Mouse (Mus musculus): Measurements from ENCODE around the gene Lrig1. TPM values are rescaled to one million over a fixed set of nuclear protein-coding genes. Genes with fewer than 3 reads are reported as not detected.

Lrig1 gene
- polyA plus RNA-seq, 1 experiment, result not detected

GRCm38 (mm10) chr6:94649637-94650036 is 50.3 kb downstream of the Lrig1 start:
- TF ChIP-seq POLR2A (IDR thresholded peaks at IDR 0.05; ENCODE audit: insufficient read depth, low read depth, low read length) (no peak), CTCF (IDR thresholded peaks at IDR 0.05; ENCODE audit: insufficient read depth, low read depth, low read length) (no peak)
- H3K4me1 ChIP-seq (ENCODE audit: control insufficient read depth, insufficient read depth, low read length), result peaks cover 25% of the 10 kb centered on the region
- 78% methylated on average over 1 of the region's 1 CpGs for WGBS
- no peak overlapping the region for H3K4me3 ChIP-seq (ENCODE audit: insufficient read depth, low read depth, low read length)
- no peak overlapping the region for H3K27ac ChIP-seq (ENCODE audit: insufficient read depth, low read depth, low read length)

GRCm38 (mm10) chr6:94648496-94648895 is 51.5 kb downstream of the Lrig1 start:
- Histone ChIP-seq H3K4me1 (ENCODE audit: control insufficient read depth, insufficient read depth, low read length) (peaks cover 25% of the 10 kb centered on the region), H3K27ac (ENCODE audit: insufficient read depth, low read depth, low read length) (no peak overlapping the region), H3K4me3 (ENCODE audit: insufficient read depth, low read depth, low read length) (no peak overlapping the region)
- TF ChIP-seq CTCF (IDR thresholded peaks at IDR 0.05; ENCODE audit: insufficient read depth, low read depth, low read length), result no peak
- TF ChIP-seq POLR2A (IDR thresholded peaks at IDR 0.05; ENCODE audit: insufficient read depth, low read depth, low read length), result no peak
- WGBS, result 58% methylated on average over 4 of the region's 4 CpGs

DNA sequence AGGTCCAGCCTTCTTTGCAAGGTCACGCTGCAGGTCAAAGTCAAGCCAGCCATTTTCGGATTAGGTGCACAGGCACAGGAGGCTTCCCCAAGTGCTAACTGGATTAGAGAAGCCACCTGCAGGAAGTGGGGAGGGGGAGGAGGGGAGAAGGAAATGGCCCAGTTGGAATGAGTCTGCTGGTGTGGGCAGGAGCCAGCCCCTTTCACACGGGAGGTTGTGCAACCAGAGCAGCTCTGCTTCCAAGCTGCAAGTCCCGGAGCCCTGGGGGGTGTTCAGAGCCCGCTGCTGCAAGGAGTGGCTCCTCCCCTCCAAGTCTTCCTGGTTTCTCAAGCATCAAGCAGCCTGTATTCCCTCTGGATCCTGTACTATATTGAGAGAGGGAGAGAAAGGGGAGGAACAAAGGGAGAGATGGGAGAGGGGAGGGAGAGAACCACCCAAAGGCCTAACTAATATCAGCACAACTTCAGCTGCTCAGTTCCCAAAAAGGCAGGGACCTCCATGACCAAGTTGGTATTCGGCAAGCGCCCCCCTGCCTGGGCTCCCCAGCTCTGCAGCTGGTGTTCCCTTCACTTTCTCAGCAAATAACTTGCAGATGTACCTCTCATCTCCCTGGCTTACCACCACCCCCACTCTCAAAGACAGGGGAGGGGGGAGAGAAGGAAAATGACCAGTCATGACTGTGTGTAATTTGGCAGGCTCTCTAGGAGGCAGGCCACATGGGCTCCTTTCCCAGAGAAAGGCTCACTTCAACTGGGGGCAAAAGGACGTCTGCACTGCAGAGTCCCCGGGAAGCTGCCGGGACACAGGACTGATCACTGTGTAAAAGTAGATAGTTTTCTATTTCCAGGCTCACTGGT is 52.2 kb downstream of the Lrig1 start:
- WGBS, result 21% methylated on average over 10 of the region's 10 CpGs
- H3K4me1 ChIP-seq (ENCODE audit: control insufficient read depth, insufficient read depth, low read length), result peaks cover 25% of the 10 kb centered on the region
- H3K27ac ChIP-seq (ENCODE audit: insufficient read depth, low read depth, low read length), result peak overlapping the region; percentile 65
- H3K4me3 ChIP-seq (ENCODE audit: insufficient read depth, low read depth, low read length), result no peak overlapping the region
- TF ChIP-seq CTCF (IDR thresholded peaks at IDR 0.05; ENCODE audit: insufficient read depth, low read depth, low read length) (no peak), POLR2A (IDR thresholded peaks at IDR 0.05; ENCODE audit: insufficient read depth, low read depth, low read length) (no peak)

DNA sequence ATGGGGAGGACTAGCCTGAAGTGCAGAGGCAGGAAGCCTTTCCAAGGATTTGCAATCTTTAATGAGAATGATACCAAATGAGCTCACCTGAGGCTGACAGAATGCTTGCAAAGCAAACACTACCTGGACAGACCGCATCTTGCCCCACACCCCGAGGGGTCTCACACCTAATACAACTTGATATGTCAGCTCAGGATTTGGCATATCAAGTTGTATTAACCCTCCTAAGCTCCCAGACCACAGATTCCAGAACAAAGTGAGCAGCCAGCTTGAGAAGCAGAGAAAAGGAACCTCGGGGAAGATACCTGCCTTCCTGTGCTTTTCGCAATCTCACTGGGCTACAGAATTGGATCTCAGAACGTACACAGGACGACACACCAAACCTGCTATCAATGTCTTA is 53.1 kb downstream of the Lrig1 start:
- WGBS, result 83% methylated on average over 6 of the region's 6 CpGs
- no peak overlapping the region for H3K27ac ChIP-seq (ENCODE audit: insufficient read depth, low read depth, low read length)
- TF ChIP-seq CTCF (IDR thresholded peaks at IDR 0.05; ENCODE audit: insufficient read depth, low read depth, low read length) (no peak), POLR2A (IDR thresholded peaks at IDR 0.05; ENCODE audit: insufficient read depth, low read depth, low read length) (no peak)
- peaks cover 25% of the 10 kb centered on the region for H3K4me1 ChIP-seq (ENCODE audit: control insufficient read depth, insufficient read depth, low read length)
- H3K4me3 ChIP-seq (ENCODE audit: insufficient read depth, low read depth, low read length), result no peak overlapping the region

DNA sequence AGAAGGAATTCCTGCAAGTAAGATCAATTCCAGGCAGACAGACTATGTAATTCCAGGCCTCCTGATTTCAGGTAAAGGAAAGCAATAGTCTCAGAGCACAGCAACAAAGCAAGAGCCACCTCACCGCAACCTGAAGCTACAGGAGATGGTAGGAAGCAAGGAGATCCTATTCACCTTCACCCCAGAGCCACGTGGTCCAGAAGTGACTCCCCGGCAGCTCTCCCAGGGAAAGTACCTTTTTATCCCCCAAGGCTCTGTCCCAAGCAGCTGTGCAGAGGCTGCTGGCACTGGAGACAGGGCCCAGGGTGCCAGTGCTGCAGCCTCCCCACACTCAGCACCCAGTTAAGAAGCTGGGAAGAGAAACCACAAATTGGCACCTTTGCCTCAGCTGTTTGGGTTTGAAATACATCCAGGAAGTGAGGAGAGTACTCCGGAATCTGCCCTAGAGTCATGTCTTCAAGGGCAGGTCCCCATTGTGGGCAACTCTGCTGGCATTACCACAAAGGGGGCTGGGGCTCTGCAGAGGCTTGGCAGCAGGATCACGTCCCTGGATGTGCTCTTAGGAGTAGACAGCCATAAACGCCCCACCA is 53.6 kb downstream of the Lrig1 start:
- H3K4me3 ChIP-seq (ENCODE audit: insufficient read depth, low read depth, low read length), result no peak overlapping the region
- peaks cover 25% of the 10 kb centered on the region for H3K4me1 ChIP-seq (ENCODE audit: control insufficient read depth, insufficient read depth, low read length)
- WGBS, result 47% methylated on average over 6 of the region's 6 CpGs
- no peak overlapping the region for H3K27ac ChIP-seq (ENCODE audit: insufficient read depth, low read depth, low read length)
- TF ChIP-seq CTCF (IDR thresholded peaks at IDR 0.05; ENCODE audit: insufficient read depth, low read depth, low read length), result no peak

DNA sequence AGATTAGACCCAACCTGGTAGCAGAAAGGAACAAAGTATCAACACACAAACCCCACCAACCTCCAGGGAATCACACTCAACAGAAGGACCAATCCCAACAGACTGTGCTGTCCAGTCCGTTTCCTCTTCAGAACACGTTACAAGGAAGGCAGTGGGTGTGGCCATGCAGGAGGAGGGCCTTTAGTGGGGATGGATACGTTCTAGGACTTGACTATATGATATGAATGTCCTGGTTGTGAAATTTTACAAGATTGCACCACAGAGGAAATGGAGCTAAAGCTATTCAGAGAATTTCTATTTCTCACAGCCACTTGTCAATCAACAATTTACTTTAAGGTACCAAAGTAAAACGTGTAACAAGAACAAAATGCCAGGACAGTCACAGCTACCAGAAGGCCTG is 54.2 kb downstream of the Lrig1 start:
- TF ChIP-seq POLR2A (IDR thresholded peaks at IDR 0.05; ENCODE audit: insufficient read depth, low read depth, low read length) (no peak), CTCF (IDR thresholded peaks at IDR 0.05; ENCODE audit: insufficient read depth, low read depth, low read length) (no peak)
- Histone ChIP-seq H3K27ac (ENCODE audit: insufficient read depth, low read depth, low read length) (no peak overlapping the region), H3K4me1 (ENCODE audit: control insufficient read depth, insufficient read depth, low read length) (peaks cover 25% of the 10 kb centered on the region), H3K4me3 (ENCODE audit: insufficient read depth, low read depth, low read length) (no peak overlapping the region)
- 79% methylated on average over 4 of the region's 4 CpGs for WGBS

GRCm38 (mm10) chr6:94644641-94645040 is 55.3 kb downstream of the Lrig1 start:
- Histone ChIP-seq H3K27ac (ENCODE audit: insufficient read depth, low read depth, low read length) (no peak overlapping the region), H3K4me3 (ENCODE audit: insufficient read depth, low read depth, low read length) (no peak overlapping the region), H3K4me1 (ENCODE audit: control insufficient read depth, insufficient read depth, low read length) (peaks cover 30% of the 10 kb centered on the region)
- TF ChIP-seq CTCF (IDR thresholded peaks at IDR 0.05; ENCODE audit: insufficient read depth, low read depth, low read length) (no peak), POLR2A (IDR thresholded peaks at IDR 0.05; ENCODE audit: insufficient read depth, low read depth, low read length) (no peak)
- 64% methylated on average over 3 of the region's 3 CpGs for WGBS

- Histone ChIP-seq H3K4me1 (ENCODE audit: control insufficient read depth, insufficient read depth, low read length) (peaks cover 30% of the 10 kb centered on the region), H3K4me3 (ENCODE audit: insufficient read depth, low read depth, low read length) (no peak overlapping the region), H3K27ac (ENCODE audit: insufficient read depth, low read depth, low read length) (no peak overlapping the region)
- no peak for TF ChIP-seq CTCF (IDR thresholded peaks at IDR 0.05; ENCODE audit: insufficient read depth, low read depth, low read length)
- no peak for TF ChIP-seq POLR2A (IDR thresholded peaks at IDR 0.05; ENCODE audit: insufficient read depth, low read depth, low read length)
- 81% methylated on average over 2 of the region's 2 CpGs for WGBS
Observed at GRCm38 (mm10) chr6:94643989-94644388, 56.0 kb downstream of the Lrig1 start.

GRCm38 (mm10) chr6:94642048-94642447 is 57.9 kb downstream of the Lrig1 start:
- TF ChIP-seq CTCF (IDR thresholded peaks at IDR 0.05; ENCODE audit: insufficient read depth, low read depth, low read length), result no peak
- no peak for TF ChIP-seq POLR2A (IDR thresholded peaks at IDR 0.05; ENCODE audit: insufficient read depth, low read depth, low read length)
- H3K4me1 ChIP-seq (ENCODE audit: control insufficient read depth, insufficient read depth, low read length), result peaks cover 18% of the 10 kb centered on the region
- WGBS, result 92% methylated on average over 1 of the region's 1 CpGs
- H3K27ac ChIP-seq (ENCODE audit: insufficient read depth, low read depth, low read length), result no peak overlapping the region
- H3K4me3 ChIP-seq (ENCODE audit: insufficient read depth, low read depth, low read length), result no peak overlapping the region
